Mouse (Mus musculus): ENCODE measurements around the gene Adamts7. TPM values are rescaled to one million over a fixed set of nuclear protein-coding genes. Genes with fewer than 3 reads are reported as not detected.

Adamts7 gene
- polyA plus RNA-seq, 1 experiment from 2014 or later: 14.2 TPM

DNA sequence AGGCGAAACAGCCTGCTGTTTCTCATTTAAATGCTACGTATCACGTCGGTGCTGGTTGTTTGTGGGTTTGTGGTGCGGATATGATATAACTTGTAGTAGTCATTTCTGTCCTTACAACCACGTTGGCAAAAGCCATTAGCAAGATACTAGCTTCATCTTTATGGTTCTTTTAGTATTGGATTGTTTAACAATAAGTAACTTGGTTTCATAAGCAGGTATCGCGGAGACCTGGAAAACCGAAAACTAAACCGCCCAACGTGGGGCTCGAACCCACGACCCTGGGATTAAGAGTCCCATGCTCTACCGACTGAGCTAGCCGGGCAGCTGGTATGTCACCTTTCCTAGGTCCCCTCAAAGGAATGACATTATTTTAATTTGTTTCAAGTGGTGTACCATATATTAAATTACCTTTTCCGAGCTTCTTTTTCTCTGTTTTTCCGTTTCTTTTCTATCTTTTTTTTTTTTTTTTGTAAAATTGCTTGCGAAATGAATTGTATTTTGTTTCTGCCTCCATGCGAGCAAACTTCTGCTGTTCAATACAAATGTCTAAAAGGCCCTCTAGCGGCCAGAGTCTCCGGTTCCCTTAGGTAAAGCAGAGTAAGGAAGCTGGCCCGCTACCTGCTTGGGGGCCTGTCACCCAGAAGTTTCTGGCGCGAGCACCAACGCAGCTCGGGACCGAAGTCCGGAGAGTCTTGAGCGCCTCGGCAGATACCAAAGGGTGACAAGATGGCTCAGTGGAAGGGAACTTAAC is 36.4 kb upstream of the Adamts7 start:
- no peak overlapping the region for H3K27ac ChIP-seq
- H3K9me3 ChIP-seq: no peaks in the 10 kb centered on the region
- H3K4me3 ChIP-seq: peak overlapping the region; percentile 20
- WGBS: 2% methylated on average over 30 of the region's 30 CpGs
- ATAC-seq (ENCODE audit: insufficient number of reproducible peaks, low FRiP score, low TSS enrichment, low read depth): no peak; the same call in 1 of the 2 replicates
- 0 out of 2 replicates have a peak, but pooled peaks cover 5% of the 10 kb centered on the region for H3K4me1 ChIP-seq
- H3K9ac ChIP-seq: 0 out of 2 replicates have a peak overlapping the region, but pooled peaks have one; percentile 7
- no peaks in the 10 kb centered on the region for H3K27me3 ChIP-seq
- no peaks in the 10 kb centered on the region for H3K36me3 ChIP-seq
- peak overlapping the region; percentile 34 for H3K4me2 ChIP-seq

DNA sequence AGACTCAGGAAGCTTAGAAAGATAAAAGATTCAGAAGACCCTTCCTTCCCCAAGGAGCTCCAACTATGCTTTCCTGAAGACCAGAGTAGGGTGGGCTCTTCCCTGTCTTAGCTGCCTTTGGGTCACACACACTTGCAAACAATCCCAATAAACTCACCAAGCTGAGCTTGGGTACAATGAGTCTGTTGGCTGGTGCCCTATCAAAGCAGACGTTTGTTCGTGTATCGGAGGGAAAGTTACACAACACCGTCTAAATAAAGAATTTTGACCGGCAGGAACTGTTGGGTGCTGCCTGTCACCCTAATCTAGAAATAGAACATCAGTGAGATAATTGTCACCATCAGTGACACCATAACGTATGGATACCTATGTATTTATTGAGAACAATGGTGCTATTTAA is 35.7 kb upstream of the Adamts7 start:
- H3K4me1 ChIP-seq: 0 out of 2 replicates have a peak, but pooled peaks cover 5% of the 10 kb centered on the region
- H3K36me3 ChIP-seq: no peaks in the 10 kb centered on the region
- no peak for ATAC-seq (ENCODE audit: insufficient number of reproducible peaks, low FRiP score, low TSS enrichment, low read depth)
- WGBS: 66% methylated on average over 6 of the region's 6 CpGs
- no peak overlapping the region for H3K4me3 ChIP-seq
- H3K27ac ChIP-seq: no peak overlapping the region
- no peak overlapping the region for H3K4me2 ChIP-seq
- no peak overlapping the region for H3K9ac ChIP-seq
- H3K9me3 ChIP-seq: no peaks in the 10 kb centered on the region
- H3K27me3 ChIP-seq: no peaks in the 10 kb centered on the region

DNA sequence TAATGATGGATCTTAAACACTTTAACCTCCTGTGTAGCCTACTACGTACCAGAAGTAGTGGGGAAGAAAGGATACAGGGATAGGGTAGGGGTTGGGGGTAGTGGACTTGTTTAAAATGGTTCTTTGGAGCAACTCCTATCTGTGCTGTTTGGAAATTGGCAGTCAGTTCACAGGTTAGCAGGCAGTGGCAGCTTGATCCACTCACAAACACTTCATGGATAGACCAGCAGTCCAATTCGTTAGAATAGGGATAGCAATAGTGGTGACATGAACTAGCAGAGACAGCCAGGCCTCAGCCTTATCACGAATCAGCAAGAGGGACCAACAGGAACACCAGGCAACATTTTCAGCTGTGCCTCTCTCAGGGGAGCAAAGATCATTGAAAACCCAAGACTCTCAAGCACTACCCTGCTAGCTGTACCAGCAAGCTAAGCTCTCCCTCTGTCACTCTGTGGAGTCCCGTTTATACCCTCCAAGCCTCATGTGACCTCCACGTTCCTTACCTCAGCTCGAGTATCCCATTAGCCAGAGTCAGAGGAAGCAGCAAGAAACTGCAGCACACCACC is 34.1 kb upstream of the Adamts7 start:
- 80% methylated on average over 6 of the region's 6 CpGs for WGBS
- no peak overlapping the region for H3K4me2 ChIP-seq
- ATAC-seq (ENCODE audit: insufficient number of reproducible peaks, low FRiP score, low TSS enrichment, low read depth): no peak

DNA sequence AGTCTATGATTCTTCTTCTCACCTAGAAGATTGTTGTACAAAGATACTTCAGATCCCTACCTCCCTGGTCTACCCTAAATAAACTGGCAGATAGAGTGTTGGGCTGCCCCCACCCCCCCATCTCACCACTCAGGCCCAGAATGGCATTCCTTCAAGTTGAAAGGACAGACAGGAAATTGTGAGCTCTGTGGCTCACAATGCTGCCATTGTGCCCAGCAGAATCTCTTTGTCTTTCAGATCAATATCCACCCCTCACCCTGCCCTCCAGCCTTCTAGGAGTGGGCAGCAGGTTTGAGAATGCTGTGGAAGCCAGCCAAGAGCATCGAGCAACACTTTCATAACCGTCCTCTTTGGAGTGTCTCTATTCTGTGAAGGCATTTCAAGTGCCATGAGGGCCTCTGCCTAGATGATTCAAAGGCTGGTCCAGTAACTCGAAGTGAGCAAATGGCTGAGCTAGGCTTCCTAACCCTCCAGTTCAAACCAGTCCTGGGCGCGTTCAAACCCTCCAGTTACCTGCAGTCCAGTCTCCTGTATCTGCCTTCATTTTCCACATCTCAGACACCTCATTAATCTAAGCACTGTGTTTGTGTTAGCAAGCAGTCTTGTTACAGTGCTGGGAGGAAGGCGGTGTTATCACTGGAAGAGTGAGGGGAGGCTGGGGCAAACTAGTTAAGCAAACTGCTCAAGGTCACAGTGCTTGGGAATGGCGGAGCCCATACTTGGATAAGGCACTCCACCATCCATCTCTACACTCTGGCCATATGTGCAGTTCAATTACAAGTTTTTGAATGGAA is 29.1 kb upstream of the Adamts7 start:
- Histone ChIP-seq H3K9me3 (no peaks in the 10 kb centered on the region), H3K27ac (no peak overlapping the region), H3K4me1 (0 out of 2 replicates have a peak, but pooled peaks cover 3% of the 10 kb centered on the region), H3K36me3 (no peaks in the 10 kb centered on the region), H3K4me2 (no peak overlapping the region), H3K9ac (no peak overlapping the region), H3K27me3 (no peaks in the 10 kb centered on the region), H3K4me3 (no peak overlapping the region)
- 78% methylated on average over 7 of the region's 7 CpGs for WGBS
- ATAC-seq (ENCODE audit: insufficient number of reproducible peaks, low FRiP score, low TSS enrichment, low read depth): no peak

More for the DNA sequence above, 34.1 kb upstream of the Adamts7 start:
- no peaks in the 10 kb centered on the region for H3K36me3 ChIP-seq
- no peak overlapping the region for H3K27ac ChIP-seq
- no peaks in the 10 kb centered on the region for H3K27me3 ChIP-seq
- H3K4me1 ChIP-seq: 0 out of 2 replicates have a peak, but pooled peaks cover 5% of the 10 kb centered on the region
- no peaks in the 10 kb centered on the region for H3K9me3 ChIP-seq
- H3K4me3 ChIP-seq: no peak overlapping the region
- H3K9ac ChIP-seq: no peak overlapping the region

DNA sequence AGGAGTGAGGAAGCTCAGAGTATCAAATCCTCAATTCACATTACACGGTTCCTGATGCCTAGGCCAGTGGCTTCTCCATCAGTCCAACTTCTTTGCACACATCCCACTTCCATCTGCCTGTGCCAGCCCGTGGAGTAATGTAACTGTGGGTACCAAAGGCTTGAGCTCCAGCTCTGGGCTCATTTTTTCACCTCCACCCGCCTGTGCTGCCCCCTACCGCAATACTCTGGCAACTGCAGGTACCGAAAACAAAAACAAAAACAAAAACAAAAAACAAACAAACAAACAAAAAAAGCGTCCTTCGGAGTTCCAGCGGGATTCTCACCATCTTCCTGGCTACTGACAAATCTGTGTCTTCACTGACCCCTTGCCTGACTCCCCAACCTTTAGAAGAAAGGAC is 27.4 kb upstream of the Adamts7 start:
- no peak for ATAC-seq (ENCODE audit: insufficient number of reproducible peaks, low FRiP score, low TSS enrichment, low read depth)
- H3K27me3 ChIP-seq: no peaks in the 10 kb centered on the region
- H3K36me3 ChIP-seq: no peaks in the 10 kb centered on the region
- 79% methylated on average over 8 of the region's 8 CpGs for WGBS
- no peak overlapping the region for H3K9ac ChIP-seq
- 0 out of 2 replicates have a peak, but pooled peaks cover 3% of the 10 kb centered on the region for H3K4me1 ChIP-seq
- H3K4me2 ChIP-seq: no peak overlapping the region
- no peaks in the 10 kb centered on the region for H3K9me3 ChIP-seq
- H3K4me3 ChIP-seq: no peak overlapping the region
- H3K27ac ChIP-seq: no peak overlapping the region

DNA sequence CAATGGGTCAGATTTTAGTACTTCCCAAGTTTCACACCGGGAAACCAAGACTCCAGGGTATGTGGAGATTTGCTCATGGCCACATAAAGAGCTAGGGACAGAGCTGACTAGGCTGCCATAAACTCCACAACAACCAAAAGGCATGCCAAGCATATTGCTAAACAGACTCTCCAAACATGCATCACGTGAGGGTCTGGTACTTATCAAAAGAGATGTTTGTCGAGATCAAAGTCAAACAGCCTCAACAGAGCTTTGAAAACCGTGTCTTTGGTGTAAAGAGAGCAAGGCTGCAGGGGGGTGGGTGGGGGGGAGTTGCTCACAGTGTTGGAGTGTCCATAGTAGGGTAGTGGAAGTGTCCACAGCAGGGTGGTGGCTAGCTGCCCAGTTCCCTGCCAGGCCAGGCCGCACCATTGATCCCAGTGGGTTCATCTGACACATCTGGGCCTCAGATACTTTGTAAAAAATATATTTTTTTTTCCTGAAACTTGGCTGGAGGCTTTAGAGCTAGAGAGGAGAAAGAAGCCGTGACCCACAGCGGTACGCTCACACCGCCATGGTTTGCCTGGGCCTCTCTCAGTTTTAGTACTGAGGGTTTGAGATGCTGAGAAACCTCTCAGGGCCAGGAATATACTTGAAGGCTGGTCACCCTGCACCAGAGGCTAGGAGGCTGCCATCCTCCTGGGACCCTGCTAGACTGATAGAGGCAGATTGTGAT is 26.7 kb upstream of the Adamts7 start:
- no peak overlapping the region for H3K9ac ChIP-seq
- no peak overlapping the region for H3K4me2 ChIP-seq
- 0 out of 2 replicates have a peak, but pooled peaks cover 3% of the 10 kb centered on the region for H3K4me1 ChIP-seq
- 58% methylated on average over 9 of the region's 9 CpGs for WGBS
- no peak for ATAC-seq (ENCODE audit: insufficient number of reproducible peaks, low FRiP score, low TSS enrichment, low read depth)
- H3K27me3 ChIP-seq: no peaks in the 10 kb centered on the region
- H3K4me3 ChIP-seq: no peak overlapping the region
- no peak overlapping the region for H3K27ac ChIP-seq
- no peaks in the 10 kb centered on the region for H3K36me3 ChIP-seq
- no peaks in the 10 kb centered on the region for H3K9me3 ChIP-seq

DNA sequence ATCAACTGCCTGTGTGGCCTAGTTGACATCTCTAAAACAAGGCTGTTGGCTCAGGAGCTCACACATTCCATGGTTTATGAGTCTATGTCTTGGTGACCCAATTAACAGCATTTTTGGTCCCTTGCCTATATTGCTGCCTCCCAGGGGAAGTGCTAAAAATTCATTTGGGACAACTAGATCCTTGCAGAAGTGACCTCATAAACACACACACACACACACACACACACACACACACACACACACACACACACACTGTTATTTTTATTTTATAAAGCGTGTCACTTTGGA is 26.2 kb upstream of the Adamts7 start:
- ATAC-seq (ENCODE audit: insufficient number of reproducible peaks, low FRiP score, low TSS enrichment, low read depth): no peak
- no peak overlapping the region for H3K4me2 ChIP-seq
- H3K4me3 ChIP-seq: no peak overlapping the region
- H3K4me1 ChIP-seq: 0 out of 2 replicates have a peak, but pooled peaks cover 3% of the 10 kb centered on the region
- no peaks in the 10 kb centered on the region for H3K36me3 ChIP-seq
- 60% methylated on average over 1 of the region's 1 CpGs for WGBS
- H3K9me3 ChIP-seq: no peaks in the 10 kb centered on the region
- no peak overlapping the region for H3K9ac ChIP-seq
- no peaks in the 10 kb centered on the region for H3K27me3 ChIP-seq
- no peak overlapping the region for H3K27ac ChIP-seq

DNA sequence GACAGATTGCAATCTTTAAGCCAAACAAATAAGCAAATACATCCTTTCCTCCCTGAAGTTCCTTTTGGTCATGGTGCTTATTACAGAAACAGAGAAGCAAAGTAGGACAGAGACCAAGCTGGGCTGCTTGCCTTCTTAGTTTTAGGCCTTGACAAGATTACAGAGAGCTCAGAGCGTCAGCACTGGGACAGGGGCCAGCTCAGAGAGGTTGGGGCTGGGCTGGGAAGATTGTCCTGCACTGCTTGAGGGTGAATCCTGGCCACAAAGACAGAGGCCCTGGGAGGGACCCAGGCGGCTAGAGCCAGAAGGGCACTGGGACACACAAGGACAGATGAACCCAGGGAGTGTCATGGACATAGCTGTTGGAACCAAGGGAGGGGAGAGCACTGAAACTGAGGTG is 17.1 kb upstream of the Adamts7 start:
- Histone ChIP-seq H3K4me3 (no peak overlapping the region), H3K4me1 (no peaks in the 10 kb centered on the region), H3K9me3 (no peaks in the 10 kb centered on the region), H3K4me2 (no peak overlapping the region), H3K27ac (no peak overlapping the region), H3K27me3 (no peaks in the 10 kb centered on the region), H3K36me3 (no peaks in the 10 kb centered on the region), H3K9ac (no peak overlapping the region)
- WGBS: 45% methylated on average over 2 of the region's 2 CpGs
- ATAC-seq (ENCODE audit: insufficient number of reproducible peaks, low FRiP score, low TSS enrichment, low read depth): no peak

DNA sequence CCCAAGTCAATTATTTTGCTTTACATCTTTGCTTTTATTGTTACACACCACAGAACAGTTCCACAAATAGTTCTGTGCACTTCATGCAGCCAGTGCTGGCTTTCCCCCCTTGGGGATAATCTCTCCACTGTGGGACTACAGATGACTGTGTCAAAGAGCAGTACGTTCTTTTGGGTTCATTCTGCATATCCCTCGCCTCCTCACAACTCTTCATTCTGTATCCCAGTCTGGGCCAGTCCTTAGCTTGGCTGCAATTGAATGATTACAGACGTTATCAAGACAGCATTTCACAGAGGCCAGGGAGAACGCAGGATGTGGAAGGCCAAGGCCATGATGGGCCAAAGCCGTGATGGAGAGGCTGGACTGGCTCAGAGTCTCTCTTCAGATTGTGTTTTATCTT is 16.0 kb upstream of the Adamts7 start:
- no peak overlapping the region for H3K9ac ChIP-seq
- no peaks in the 10 kb centered on the region for H3K9me3 ChIP-seq
- no peak overlapping the region for H3K4me2 ChIP-seq
- no peaks in the 10 kb centered on the region for H3K36me3 ChIP-seq
- 73% methylated on average over 5 of the region's 5 CpGs for WGBS
- H3K4me1 ChIP-seq: no peaks in the 10 kb centered on the region
- H3K27me3 ChIP-seq: no peaks in the 10 kb centered on the region
- H3K4me3 ChIP-seq: no peak overlapping the region
- H3K27ac ChIP-seq: no peak overlapping the region
- ATAC-seq (ENCODE audit: insufficient number of reproducible peaks, low FRiP score, low TSS enrichment, low read depth): no peak

DNA sequence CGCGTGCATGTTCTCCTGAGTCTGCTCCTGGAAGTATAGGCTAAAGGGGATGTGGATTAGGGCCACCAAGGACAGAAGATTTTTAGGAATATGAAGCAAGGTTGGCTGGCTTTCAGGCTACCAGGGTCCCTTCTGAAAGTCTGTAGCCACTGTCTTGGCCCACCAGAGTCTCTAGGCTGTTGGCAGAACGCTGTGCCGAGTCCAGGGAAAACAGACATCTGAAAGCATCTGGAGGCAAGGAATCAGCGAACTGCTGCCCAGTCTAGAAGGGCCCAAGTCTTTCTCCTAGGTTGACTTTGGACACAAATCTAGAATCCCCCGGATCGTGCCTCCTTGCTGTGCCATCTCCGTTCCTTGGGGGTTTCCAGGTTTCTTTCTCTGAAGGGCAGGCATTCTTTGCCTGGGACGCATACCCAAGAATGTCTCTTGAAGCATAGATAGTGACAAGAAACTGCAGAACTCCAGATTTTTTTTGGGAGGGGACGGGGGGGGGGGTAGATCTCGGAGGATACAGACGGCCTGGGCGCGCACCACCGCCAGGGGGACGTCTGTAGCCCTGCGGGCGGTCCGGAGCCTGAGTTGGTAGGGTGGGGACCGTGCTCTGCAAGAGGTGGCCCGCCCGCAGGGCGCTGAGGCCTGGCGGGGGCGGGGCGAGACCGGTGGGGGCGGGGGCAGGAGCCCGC is 485 bp upstream of the Adamts7 start:
- H3K4me3 ChIP-seq: peak overlapping the region; percentile 74
- H3K9me3 ChIP-seq: no peaks in the 10 kb centered on the region
- H3K36me3 ChIP-seq: no peaks in the 10 kb centered on the region
- peak overlapping the region; percentile 68 for H3K9ac ChIP-seq
- H3K4me2 ChIP-seq: peak overlapping the region; percentile 94
- peaks cover 12% of the 10 kb centered on the region for H3K4me1 ChIP-seq
- peak overlapping the region; percentile 75 for H3K27ac ChIP-seq
- 9% methylated on average over 27 of the region's 29 CpGs for WGBS
- no peaks in the 10 kb centered on the region for H3K27me3 ChIP-seq
- ATAC-seq (ENCODE audit: insufficient number of reproducible peaks, low FRiP score, low TSS enrichment, low read depth): peak; percentile 74

DNA sequence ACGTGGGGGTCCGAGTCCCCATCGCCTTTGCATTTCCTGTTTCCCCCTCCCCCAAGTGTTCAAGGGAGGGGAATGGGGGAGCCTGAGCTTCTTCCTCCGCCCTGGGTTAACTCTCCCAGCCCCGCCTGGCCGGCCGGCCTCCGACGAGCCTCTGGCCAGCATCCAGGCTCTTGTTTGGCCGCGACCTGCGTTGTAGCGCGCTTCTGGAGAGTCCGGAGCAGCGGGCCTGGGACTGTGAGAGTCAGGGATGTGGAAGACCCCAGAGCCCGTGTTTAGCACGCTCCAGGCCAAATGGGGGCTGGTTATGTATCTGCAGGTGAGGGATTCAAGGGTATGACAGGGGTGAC is 853 bp downstream of the Adamts7 start:
- WGBS: 1% methylated on average over 18 of the region's 18 CpGs
- Histone ChIP-seq H3K36me3 (no peaks in the 10 kb centered on the region), H3K4me3 (peak overlapping the region; percentile 74), H3K9ac (peak overlapping the region; percentile 68), H3K9me3 (no peaks in the 10 kb centered on the region), H3K4me2 (peak overlapping the region; percentile 94), H3K27me3 (no peaks in the 10 kb centered on the region), H3K27ac (peak overlapping the region; percentile 75; the same call in 1 of the 2 replicates), H3K4me1 (peaks cover 12% of the 10 kb centered on the region)
- ATAC-seq (ENCODE audit: insufficient number of reproducible peaks, low FRiP score, low TSS enrichment, low read depth): peak; percentile 15; the same call in 1 of the 2 replicates

Measured in limb, embryonic 15.5 days (tissue).